Mouse (Mus musculus): ENCODE results near the gene Zfp652. TPM values are rescaled to one million over a fixed set of nuclear protein-coding genes. Genes with fewer than 3 reads are reported as not detected.

The Zfp652 gene
- polyA plus RNA-seq, 1 experiment = 18.2 TPM

- H3K36me3 ChIP-seq (ENCODE audit: control insufficient read depth, insufficient read depth, low read length) = no peaks in the 10 kb centered on the region
- TF ChIP-seq CTCF (IDR thresholded peaks at IDR 0.05; ENCODE audit: extremely low read depth, insufficient read depth, insufficient read length, insufficient replicate concordance) (no peak), POLR2A (IDR thresholded peaks at IDR 0.05; ENCODE audit: low read depth, low read length) (no peak)
- H3K27me3 ChIP-seq (ENCODE audit: control insufficient read depth, insufficient read depth, low read length) = no peaks in the 10 kb centered on the region
- no peaks in the 10 kb centered on the region; the same call in 1 of the 2 replicates for H3K4me1 ChIP-seq (ENCODE audit: control insufficient read depth, insufficient read depth, insufficient read length)
- H3K27ac ChIP-seq (ENCODE audit: insufficient read depth, low read length) = no peak overlapping the region
- 72% methylated on average over 7 of the region's 7 CpGs for WGBS
- DNase-seq (ENCODE audit: low read depth in 1 of 2, low spot score in 2 of 2) = no peak
- H3K4me3 ChIP-seq (ENCODE audit: extremely low read depth, insufficient read depth, insufficient read length) = no peak overlapping the region
These were observed 98.4 kb downstream of the Zfp652 start for GRCm38 (mm10) chr11:95810828-95811227.

- Histone ChIP-seq H3K4me1 (ENCODE audit: control insufficient read depth, insufficient read depth, insufficient read length) (no peaks in the 10 kb centered on the region), H3K36me3 (ENCODE audit: control insufficient read depth, insufficient read depth, low read length) (no peaks in the 10 kb centered on the region), H3K4me3 (ENCODE audit: extremely low read depth, insufficient read depth, insufficient read length) (no peak overlapping the region), H3K27ac (ENCODE audit: insufficient read depth, low read length) (no peak overlapping the region), H3K27me3 (ENCODE audit: control insufficient read depth, insufficient read depth, low read length) (no peaks in the 10 kb centered on the region)
- no peak for DNase-seq (ENCODE audit: low read depth in 1 of 2, low spot score in 2 of 2)
- TF ChIP-seq CTCF (IDR thresholded peaks at IDR 0.05; ENCODE audit: extremely low read depth, insufficient read depth, insufficient read length, insufficient replicate concordance) = no peak
- 90% methylated on average over 6 of the region's 6 CpGs for WGBS
These were observed 99.3 kb downstream of the Zfp652 start for GRCm38 (mm10) chr11:95811741-95812140.

GRCm38 (mm10) chr11:95812224-95812623 is 99.8 kb downstream of the Zfp652 start:
- WGBS = 78% methylated on average over 4 of the region's 4 CpGs
- TF ChIP-seq CTCF (IDR thresholded peaks at IDR 0.05; ENCODE audit: extremely low read depth, insufficient read depth, insufficient read length, insufficient replicate concordance) (no peak), POLR2A (IDR thresholded peaks at IDR 0.05; ENCODE audit: low read depth, low read length) (no peak)
- Histone ChIP-seq H3K27ac (ENCODE audit: insufficient read depth, low read length) (no peak overlapping the region), H3K36me3 (ENCODE audit: control insufficient read depth, insufficient read depth, low read length) (no peaks in the 10 kb centered on the region), H3K27me3 (ENCODE audit: control insufficient read depth, insufficient read depth, low read length) (no peaks in the 10 kb centered on the region), H3K4me1 (ENCODE audit: control insufficient read depth, insufficient read depth, insufficient read length) (no peaks in the 10 kb centered on the region), H3K4me3 (ENCODE audit: extremely low read depth, insufficient read depth, insufficient read length) (no peak overlapping the region)
- no peak for DNase-seq (ENCODE audit: low read depth in 1 of 2, low spot score in 2 of 2)

GRCm38 (mm10) chr11:95814101-95814500 is 101.6 kb downstream of the Zfp652 start:
- TF ChIP-seq CTCF (IDR thresholded peaks at IDR 0.05; ENCODE audit: extremely low read depth, insufficient read depth, insufficient read length, insufficient replicate concordance) = no peak
- no peak for TF ChIP-seq POLR2A (IDR thresholded peaks at IDR 0.05; ENCODE audit: low read depth, low read length)
- WGBS = 92% methylated on average over 2 of the region's 2 CpGs
- DNase-seq (ENCODE audit: low read depth in 1 of 2, low spot score in 2 of 2) = no peak
- Histone ChIP-seq H3K36me3 (ENCODE audit: control insufficient read depth, insufficient read depth, low read length) (no peaks in the 10 kb centered on the region), H3K4me1 (ENCODE audit: control insufficient read depth, insufficient read depth, insufficient read length) (no peaks in the 10 kb centered on the region), H3K4me3 (ENCODE audit: extremely low read depth, insufficient read depth, insufficient read length) (no peak overlapping the region), H3K27ac (ENCODE audit: insufficient read depth, low read length) (no peak overlapping the region), H3K27me3 (ENCODE audit: control insufficient read depth, insufficient read depth, low read length) (no peaks in the 10 kb centered on the region)

GRCm38 (mm10) chr11:95814857-95815256 is 102.4 kb downstream of the Zfp652 start:
- no peaks in the 10 kb centered on the region for H3K27me3 ChIP-seq (ENCODE audit: control insufficient read depth, insufficient read depth, low read length)
- no peaks in the 10 kb centered on the region for H3K4me1 ChIP-seq (ENCODE audit: control insufficient read depth, insufficient read depth, insufficient read length)
- DNase-seq (ENCODE audit: low read depth in 1 of 2, low spot score in 2 of 2) = no peak
- TF ChIP-seq POLR2A (IDR thresholded peaks at IDR 0.05; ENCODE audit: low read depth, low read length) (no peak), CTCF (IDR thresholded peaks at IDR 0.05; ENCODE audit: extremely low read depth, insufficient read depth, insufficient read length, insufficient replicate concordance) (no peak)
- no peaks in the 10 kb centered on the region for H3K36me3 ChIP-seq (ENCODE audit: control insufficient read depth, insufficient read depth, low read length)
- no peak overlapping the region for H3K27ac ChIP-seq (ENCODE audit: insufficient read depth, low read length)
- WGBS = 75% methylated on average over 5 of the region's 5 CpGs
- no peak overlapping the region for H3K4me3 ChIP-seq (ENCODE audit: extremely low read depth, insufficient read depth, insufficient read length)

- Histone ChIP-seq H3K36me3 (ENCODE audit: control insufficient read depth, insufficient read depth, low read length) (no peaks in the 10 kb centered on the region), H3K27ac (ENCODE audit: insufficient read depth, low read length) (no peak overlapping the region), H3K4me3 (ENCODE audit: extremely low read depth, insufficient read depth, insufficient read length) (no peak overlapping the region), H3K4me1 (ENCODE audit: control insufficient read depth, insufficient read depth, insufficient read length) (no peaks in the 10 kb centered on the region), H3K27me3 (ENCODE audit: control insufficient read depth, insufficient read depth, low read length) (no peaks in the 10 kb centered on the region)
- WGBS = 85% methylated on average over 9 of the region's 9 CpGs
- TF ChIP-seq CTCF (IDR thresholded peaks at IDR 0.05; ENCODE audit: extremely low read depth, insufficient read depth, insufficient read length, insufficient replicate concordance) (no peak), POLR2A (IDR thresholded peaks at IDR 0.05; ENCODE audit: low read depth, low read length) (no peak)
- no peak for DNase-seq (ENCODE audit: low read depth in 1 of 2, low spot score in 2 of 2)
These were observed 102.9 kb downstream of the Zfp652 start for GRCm38 (mm10) chr11:95815412-95815811.

GRCm38 (mm10) chr11:95819138-95819537 is 106.7 kb downstream of the Zfp652 start:
- H3K27ac ChIP-seq (ENCODE audit: insufficient read depth, low read length) = no peak overlapping the region
- TF ChIP-seq POLR2A (IDR thresholded peaks at IDR 0.05; ENCODE audit: low read depth, low read length) (no peak), CTCF (IDR thresholded peaks at IDR 0.05; ENCODE audit: extremely low read depth, insufficient read depth, insufficient read length, insufficient replicate concordance) (no peak)
- no peaks in the 10 kb centered on the region for H3K36me3 ChIP-seq (ENCODE audit: control insufficient read depth, insufficient read depth, low read length)
- 97% methylated on average over 8 of the region's 8 CpGs for WGBS
- H3K4me3 ChIP-seq (ENCODE audit: extremely low read depth, insufficient read depth, insufficient read length) = no peak overlapping the region
- peaks cover 3% of the 10 kb centered on the region; the same call in 1 of the 2 replicates for H3K4me1 ChIP-seq (ENCODE audit: control insufficient read depth, insufficient read depth, insufficient read length)
- DNase-seq (ENCODE audit: low read depth in 1 of 2, low spot score in 2 of 2) = no peak
- 0 out of 2 replicates have a peak, but pooled peaks cover 3% of the 10 kb centered on the region for H3K27me3 ChIP-seq (ENCODE audit: control insufficient read depth, insufficient read depth, low read length)
